Mouse (Mus musculus) neural tube, embryonic 13.5 days (tissue): ENCODE measurements at regions not wholly inside any gene's neighbourhood (a gene's known extent, or its start where the extent isn't known, plus 50 kb on each side); places are given as distances from the start of the nearest gene placed in this dataset.

Experiments used
- ATAC-seq: fragments of 200-750 bp; cut with Nextera tagmentation; 2 replicates; pipeline ENCODE4 v1.8.0; 2017; ENCODE audit warnings: low read depth, mild to moderate bottlenecking, moderate TSS enrichment, moderate library complexity
- H3K27ac ChIP-seq: fragments of 300-500 bp; sonication (generic); replicated peaks from 2 replicates; pipeline ENCODE4 v1.5.1; 2015; ENCODE audit warnings: moderate library complexity, mild to moderate bottlenecking, inconsistent platforms
- H3K27me3 ChIP-seq: fragments of 300-500 bp; sonication (generic); 2 replicates; pipeline ENCODE4 v1.6.1; 2015; ENCODE audit warnings: mild to moderate bottlenecking, inconsistent platforms
- H3K36me3 ChIP-seq: fragments of 300-500 bp; sonication (generic); 2 replicates; pipeline ENCODE4 v1.6.1; 2015; ENCODE audit warnings: mild to moderate bottlenecking, inconsistent platforms
- H3K4me1 ChIP-seq: fragments of 300-500 bp; sonication (generic); replicated peaks from 2 replicates; pipeline ENCODE4 v1.6.1; 2015; ENCODE audit warnings: inconsistent platforms
- H3K4me2 ChIP-seq: fragments of 300-500 bp; sonication (generic); 2 replicates; pipeline ENCODE4 v1.6.1; 2015; ENCODE audit warnings: inconsistent platforms, mild to moderate bottlenecking, moderate library complexity
- H3K4me3 ChIP-seq: fragments of 300-500 bp; sonication (generic); 2 replicates; pipeline ENCODE4 v1.5.1; 2015; ENCODE audit warnings: mild to moderate bottlenecking, inconsistent platforms
- H3K9ac ChIP-seq: fragments of 300-500 bp; sonication (generic); 2 replicates; pipeline ENCODE4 v1.6.1; 2015; ENCODE audit warnings: moderate library complexity, mild to moderate bottlenecking, inconsistent platforms
- H3K9me3 ChIP-seq: fragments of 300-500 bp; sonication (generic); 2 replicates; pipeline ENCODE4 v1.6.1; 2016; ENCODE audit warnings: inconsistent platforms
- WGBS: fragments of 180-500 bp; shearing (Covaris S2); methylation state at CpG from one replicate; pipeline ENCODE4 v1.1.7; 2015; 5-methylcytosine and 5-hydroxymethylcytosine counted together

- H3K36me3 ChIP-seq = no peaks in the 10 kb centered on the region
Measured at GRCm38 (mm10) chr6:36645415-36645814, 164.6 kb downstream of the Ptn start.

GRCm38 (mm10) chr6:36644880-36645279, 165.1 kb downstream of the Ptn start:
- no peak overlapping the region for H3K9ac ChIP-seq
- H3K36me3 ChIP-seq = no peaks in the 10 kb centered on the region
- 17% methylated on average over 7 of the region's 7 CpGs for WGBS
- H3K27me3 ChIP-seq = no peaks in the 10 kb centered on the region
- peak; percentile 95 for ATAC-seq
- no peaks in the 10 kb centered on the region for H3K9me3 ChIP-seq
- no peak overlapping the region for H3K4me2 ChIP-seq
- H3K4me3 ChIP-seq = no peak overlapping the region
- peaks cover 13% of the 10 kb centered on the region for H3K4me1 ChIP-seq
- H3K27ac ChIP-seq = no peak overlapping the region

More at GRCm38 (mm10) chr6:36645415-36645814, 164.6 kb downstream of the Ptn start:
- Histone ChIP-seq H3K4me1 (peaks cover 13% of the 10 kb centered on the region), H3K9me3 (no peaks in the 10 kb centered on the region), H3K27ac (no peak overlapping the region), H3K27me3 (no peaks in the 10 kb centered on the region), H3K4me3 (no peak overlapping the region), H3K9ac (no peak overlapping the region), H3K4me2 (no peak overlapping the region)
- ATAC-seq = no peak
- WGBS = 70% methylated on average over 2 of the region's 2 CpGs

DNA sequence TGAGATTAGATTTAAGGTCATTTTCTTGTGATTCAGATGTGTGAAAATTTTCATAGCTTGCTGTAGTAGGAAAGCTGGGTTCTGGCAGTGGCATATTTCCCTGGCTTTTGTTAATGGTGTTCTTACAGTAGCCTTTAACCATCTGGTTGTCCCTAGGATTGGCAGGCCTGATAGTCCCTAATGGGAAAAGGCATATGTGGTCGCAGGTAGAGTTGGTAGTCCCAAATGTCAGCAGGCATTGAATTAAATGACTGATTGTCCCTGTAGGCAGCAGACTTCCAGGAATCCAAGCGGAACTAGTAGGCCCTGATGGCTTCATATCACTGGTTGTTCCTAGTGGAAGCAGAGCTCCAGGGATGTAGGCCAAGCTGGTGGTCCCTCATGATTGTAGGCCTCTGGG, 173.0 kb downstream of the Ptn start:
- Histone ChIP-seq H3K9me3 (no peaks in the 10 kb centered on the region), H3K27me3 (no peaks in the 10 kb centered on the region), H3K4me3 (no peak overlapping the region), H3K9ac (no peak overlapping the region), H3K27ac (no peak overlapping the region), H3K36me3 (no peaks in the 10 kb centered on the region), H3K4me2 (no peak overlapping the region), H3K4me1 (no peaks in the 10 kb centered on the region)
- 81% methylated on average over 2 of the region's 2 CpGs for WGBS
- no peak for ATAC-seq

DNA sequence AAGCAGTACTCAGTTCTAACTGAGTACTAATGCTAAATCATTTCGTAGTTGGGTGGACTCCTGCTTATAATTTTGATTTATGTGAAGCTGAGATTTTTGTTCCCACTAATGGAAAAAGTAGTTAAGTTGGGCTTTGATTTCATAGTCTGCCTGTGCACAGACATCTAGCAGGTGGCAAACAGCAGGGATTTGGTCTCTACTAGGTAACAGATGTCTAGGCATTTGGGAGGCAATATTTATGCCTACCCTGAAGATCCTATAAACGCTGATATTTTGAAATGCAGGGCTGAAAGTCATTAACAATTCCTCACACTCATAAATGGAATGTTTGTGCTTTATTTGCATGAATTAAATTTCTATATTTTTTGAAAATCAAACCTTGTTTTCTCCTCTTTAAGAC, 182.4 kb downstream of the Ptn start:
- no peak for ATAC-seq
- no peaks in the 10 kb centered on the region for H3K36me3 ChIP-seq
- H3K27ac ChIP-seq = no peak overlapping the region
- H3K4me2 ChIP-seq = no peak overlapping the region
- WGBS = 62% methylated on average over 2 of the region's 2 CpGs
- no peaks in the 10 kb centered on the region for H3K4me1 ChIP-seq
- no peaks in the 10 kb centered on the region; the same call in 1 of the 2 replicates for H3K9me3 ChIP-seq
- no peak overlapping the region for H3K4me3 ChIP-seq
- H3K27me3 ChIP-seq = no peaks in the 10 kb centered on the region
- H3K9ac ChIP-seq = no peak overlapping the region

DNA sequence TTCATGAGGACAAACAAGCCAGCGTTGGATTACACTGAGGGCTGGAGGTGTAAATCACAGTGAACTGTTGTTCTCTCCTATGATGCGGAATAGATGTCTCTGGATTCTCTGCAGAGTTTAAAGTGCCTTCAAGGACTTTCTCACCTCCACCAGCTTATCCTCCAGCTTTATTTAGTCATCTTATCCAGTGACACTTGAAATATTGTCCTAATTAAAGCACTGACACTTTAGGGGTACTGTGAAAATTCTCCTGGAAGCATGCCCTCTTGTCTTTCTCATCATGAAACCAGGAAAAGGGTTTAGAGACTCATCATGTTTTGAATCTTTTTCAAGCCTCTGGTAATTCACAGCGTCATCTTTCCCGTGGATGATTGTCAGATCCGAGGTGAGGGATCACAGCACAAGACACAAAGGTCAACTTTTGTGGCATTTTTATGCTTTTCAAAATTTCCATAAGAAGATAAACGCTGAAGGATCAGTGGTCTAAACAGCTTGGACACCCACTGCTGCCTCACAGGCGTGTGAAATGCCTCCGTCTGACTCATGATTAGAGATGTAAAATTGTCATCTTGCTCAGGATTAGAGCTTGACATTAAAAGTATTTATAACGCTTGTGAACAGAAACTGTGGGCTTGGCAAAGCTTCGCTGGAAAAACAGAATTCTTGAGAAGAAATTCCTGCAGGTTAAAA, 201.6 kb downstream of the Ptn start:
- no peak overlapping the region for H3K4me2 ChIP-seq
- H3K27ac ChIP-seq = no peak overlapping the region
- H3K9ac ChIP-seq = no peak overlapping the region
- ATAC-seq = no peak
- 64% methylated on average over 10 of the region's 10 CpGs for WGBS
- no peaks in the 10 kb centered on the region for H3K27me3 ChIP-seq
- no peaks in the 10 kb centered on the region for H3K9me3 ChIP-seq
- H3K4me1 ChIP-seq = no peaks in the 10 kb centered on the region
- no peak overlapping the region for H3K4me3 ChIP-seq
- no peaks in the 10 kb centered on the region for H3K36me3 ChIP-seq

- H3K4me3 ChIP-seq = no peak overlapping the region
- no peaks in the 10 kb centered on the region for H3K9me3 ChIP-seq
- H3K36me3 ChIP-seq = no peaks in the 10 kb centered on the region
- H3K4me1 ChIP-seq = no peaks in the 10 kb centered on the region
- H3K27ac ChIP-seq = no peak overlapping the region
- WGBS = 76% methylated on average over 4 of the region's 4 CpGs
- no peak overlapping the region for H3K9ac ChIP-seq
- no peak for ATAC-seq
- no peaks in the 10 kb centered on the region for H3K27me3 ChIP-seq
- H3K4me2 ChIP-seq = no peak overlapping the region
Measured at GRCm38 (mm10) chr6:36605578-36606205, 204.3 kb downstream of the Ptn start.

GRCm38 (mm10) chr6:36604802-36605201, 205.2 kb downstream of the Ptn start:
- no peaks in the 10 kb centered on the region for H3K27me3 ChIP-seq
- no peak overlapping the region for H3K27ac ChIP-seq
- WGBS = 83% methylated on average over 3 of the region's 3 CpGs
- ATAC-seq = no peak
- H3K4me3 ChIP-seq = no peak overlapping the region
- no peak overlapping the region for H3K9ac ChIP-seq
- H3K9me3 ChIP-seq = no peaks in the 10 kb centered on the region
- H3K4me1 ChIP-seq = no peaks in the 10 kb centered on the region
- H3K36me3 ChIP-seq = no peaks in the 10 kb centered on the region
- no peak overlapping the region for H3K4me2 ChIP-seq

GRCm38 (mm10) chr6:36596574-36596973, 208.7 kb downstream of the Chrm2 start:
- WGBS = 82% methylated on average over 3 of the region's 3 CpGs

GRCm38 (mm10) chr6:36590881-36591630, 203.2 kb downstream of the Chrm2 start:
- no peak overlapping the region for H3K27ac ChIP-seq
- no peak overlapping the region for H3K4me3 ChIP-seq
- H3K9ac ChIP-seq = no peak overlapping the region
- H3K36me3 ChIP-seq = no peaks in the 10 kb centered on the region
- WGBS = 83% methylated on average over 16 of the region's 16 CpGs
- no peaks in the 10 kb centered on the region for H3K4me1 ChIP-seq
- H3K9me3 ChIP-seq = no peaks in the 10 kb centered on the region
- H3K27me3 ChIP-seq = no peaks in the 10 kb centered on the region
- ATAC-seq = no peak
- no peak overlapping the region for H3K4me2 ChIP-seq

More at GRCm38 (mm10) chr6:36596574-36596973, 208.7 kb downstream of the Chrm2 start:
- Histone ChIP-seq H3K27ac (no peak overlapping the region), H3K4me3 (no peak overlapping the region), H3K9ac (no peak overlapping the region), H3K9me3 (no peaks in the 10 kb centered on the region), H3K27me3 (no peaks in the 10 kb centered on the region), H3K4me1 (no peaks in the 10 kb centered on the region), H3K36me3 (no peaks in the 10 kb centered on the region), H3K4me2 (no peak overlapping the region)
- no peak for ATAC-seq

DNA sequence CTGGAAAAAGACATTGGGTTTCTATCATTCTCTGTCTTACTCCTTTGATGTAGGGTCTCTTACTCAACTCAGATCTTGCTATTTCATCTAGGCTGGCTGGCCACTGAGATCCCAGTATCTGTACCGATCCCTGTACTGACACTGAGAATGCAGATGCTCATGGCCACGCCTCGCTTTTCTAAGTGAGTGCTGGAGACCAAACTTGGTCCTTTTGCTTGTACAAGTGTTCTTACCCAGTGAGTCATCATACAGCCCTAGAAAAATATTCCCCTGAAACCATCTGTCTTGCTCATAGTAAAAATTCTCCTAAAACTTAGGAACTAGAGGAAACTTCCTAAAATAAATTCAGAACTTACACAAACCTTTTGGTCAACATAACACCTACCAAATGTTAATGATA, 193.2 kb downstream of the Chrm2 start:
- Histone ChIP-seq H3K4me3 (no peak overlapping the region), H3K9ac (no peak overlapping the region), H3K27ac (no peak overlapping the region), H3K4me2 (no peak overlapping the region), H3K36me3 (no peaks in the 10 kb centered on the region), H3K9me3 (no peaks in the 10 kb centered on the region), H3K27me3 (no peaks in the 10 kb centered on the region), H3K4me1 (no peaks in the 10 kb centered on the region)
- WGBS = 95% methylated on average over 3 of the region's 3 CpGs
- no peak for ATAC-seq
